Mouse (Mus musculus) liver, adult 2 months (tissue): Measurements from ENCODE around the gene Selenof.

Experiments
- CTCF ChIP-seq: fragments of 200-500 bp; IDR thresholded peaks from 2 replicates; pipeline ENCODE4 v1.5.1; 2011; ENCODE audit warnings: low read depth, low read length, control low read depth
- POLR2A ChIP-seq: fragments of 200-500 bp; IDR thresholded peaks from 2 replicates; pipeline ENCODE4 v1.6.1; 2011; ENCODE audit warnings: low read length, control low read depth; ENCODE audit not compliant: insufficient read depth; ENCODE audit errors: extremely low read depth

DNA sequence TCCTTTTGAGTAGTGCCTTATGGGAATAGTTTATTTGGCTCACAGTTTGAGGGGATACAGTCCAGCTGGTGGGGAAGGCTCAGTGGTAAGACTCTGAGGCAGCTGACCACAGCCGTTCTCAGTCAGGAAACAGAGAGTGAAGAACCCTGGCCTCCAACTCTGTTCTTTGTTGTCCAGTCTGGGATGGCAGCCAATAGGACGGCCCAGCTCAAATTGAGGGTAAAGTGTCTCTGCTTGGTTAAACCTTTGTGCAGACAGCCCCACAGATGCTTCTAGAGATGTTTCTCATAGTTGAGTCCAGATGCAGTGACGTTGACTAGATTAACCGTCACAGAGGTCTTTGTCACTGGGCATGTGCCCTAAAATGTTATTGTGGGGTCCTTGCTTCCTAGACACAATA is 72.0 kb downstream of the Selenof start:
- no peak for TF ChIP-seq CTCF
- TF ChIP-seq POLR2A = no peak
